Mouse (Mus musculus) forebrain, embryonic 11.5 days (tissue): ENCODE measurements around the gene Ccdc186. TPM values are rescaled to one million over a fixed set of nuclear protein-coding genes. Genes with fewer than 3 reads are reported as not detected.
A peak's percentile ranks its signal among the peaks of the same experiment; 100 is the strongest.

Experiments used
- ATAC-seq: fragments of 200-750 bp; cut with Nextera tagmentation; replicated peaks from 2 replicates; pipeline ENCODE4 v1.8.0; 2017; ENCODE audit warnings: moderate TSS enrichment; ENCODE audit not compliant: low FRiP score
- DNase-seq: peaks from one replicate; pipeline ENCODE4 v3.0.0-alpha.2; 2017; ENCODE audit warnings: low spot score
- H3K27ac ChIP-seq: fragments of 300-500 bp; sonication (generic); 2 replicates; pipeline ENCODE4 v1.5.1; 2014; ENCODE audit warnings: low read depth, low read length
- H3K27me3 ChIP-seq: fragments of 300-500 bp; sonication (generic); 2 replicates; pipeline ENCODE4 v1.6.1; 2014; ENCODE audit warnings: mild to moderate bottlenecking, low read length, mixed read lengths; ENCODE audit not compliant: control insufficient read depth, insufficient read depth
- H3K36me3 ChIP-seq: fragments of 300-500 bp; sonication (generic); 2 replicates; pipeline ENCODE4 v1.6.1; 2014; ENCODE audit warnings: mild to moderate bottlenecking, low read length, moderate library complexity, mixed read lengths; ENCODE audit not compliant: control insufficient read depth, insufficient read depth
- H3K4me1 ChIP-seq: fragments of 300-500 bp; sonication (generic); replicated peaks from 2 replicates; pipeline ENCODE4 v1.6.1; 2014; ENCODE audit warnings: low read length, mixed read lengths; ENCODE audit not compliant: control insufficient read depth, insufficient read depth
- H3K4me2 ChIP-seq: fragments of 300-500 bp; sonication (generic); 2 replicates; pipeline ENCODE4 v1.6.1; 2014; ENCODE audit warnings: low read depth, mild to moderate bottlenecking, low read length, moderate library complexity, mixed read lengths; ENCODE audit not compliant: severe bottlenecking
- H3K4me3 ChIP-seq: fragments of 300-500 bp; sonication (generic); 2 replicates; pipeline ENCODE4 v1.5.1; 2014; ENCODE audit warnings: low read depth, low read length
- H3K9ac ChIP-seq: fragments of 300-500 bp; sonication (generic); 2 replicates; pipeline ENCODE4 v1.6.1; 2014; ENCODE audit warnings: low read length
- H3K9me3 ChIP-seq: fragments of 300-500 bp; sonication (generic); 2 replicates; pipeline ENCODE4 v1.6.1; 2016; ENCODE audit warnings: low read length, mixed read lengths; ENCODE audit not compliant: control insufficient read depth
- WGBS: fragments of 180-500 bp; shearing (Covaris S2); extraction: QIAGEN DNeasy Blood & Tissue Kit; methylation state at CpG from one replicate; pipeline ENCODE4 v1.1.7; 2014; 5-methylcytosine and 5-hydroxymethylcytosine counted together
- polyA plus RNA-seq: library from polyadenylated mRNA; unstranded; fragments of >200 nt; fragmentation: Nextera tagmentation; extraction: Ambion mirVana; gene quantifications from 2 replicates; pipeline ENCODE4 v1.2.1, GENCODE M21; 2014

Ccdc186 gene
- polyA plus RNA-seq, 1 experiment from 2014 or later: 20.1 TPM

GRCm38 (mm10) chr19:56829267-56829666, 7.3 kb upstream of the Ccdc186 start:
- ATAC-seq: no peak
- Histone ChIP-seq H3K9ac (no peak overlapping the region), H3K9me3 (no peaks in the 10 kb centered on the region), H3K36me3 (no peaks in the 10 kb centered on the region), H3K27me3 (no peaks in the 10 kb centered on the region), H3K4me3 (no peak overlapping the region), H3K27ac (no peak overlapping the region), H3K4me2 (no peak overlapping the region), H3K4me1 (no peaks in the 10 kb centered on the region)
- no peak for DNase-seq
- WGBS: 91% methylated on average over 9 of the region's 9 CpGs

GRCm38 (mm10) chr19:56828305-56828704, 6.3 kb upstream of the Ccdc186 start:
- H3K4me2 ChIP-seq: no peak overlapping the region
- no peaks in the 10 kb centered on the region for H3K9me3 ChIP-seq
- no peak overlapping the region for H3K9ac ChIP-seq
- H3K27me3 ChIP-seq: no peaks in the 10 kb centered on the region
- no peak overlapping the region for H3K27ac ChIP-seq
- no peak overlapping the region for H3K4me3 ChIP-seq
- ATAC-seq (no peak), DNase-seq (no peak)
- no peaks in the 10 kb centered on the region for H3K4me1 ChIP-seq
- H3K36me3 ChIP-seq: no peaks in the 10 kb centered on the region
- WGBS: 90% methylated on average over 11 of the region's 11 CpGs

- H3K4me2 ChIP-seq: 0 out of 2 replicates have a peak within 1 kb of the TSS, but pooled peaks have one; percentile 24
- DNase-seq (no peak), ATAC-seq (no peak)
- H3K36me3 ChIP-seq: no peaks in the 10 kb centered on the region
- WGBS: 68% methylated on average over 44 of the region's 44 CpGs
- H3K27ac ChIP-seq: no peak within 1 kb of the TSS
- H3K9me3 ChIP-seq: no peaks in the 10 kb centered on the region
- H3K4me3 ChIP-seq: no peak within 1 kb of the TSS
- no peak within 1 kb of the TSS for H3K9ac ChIP-seq
- no peaks in the 10 kb centered on the region for H3K4me1 ChIP-seq
- no peaks in the 10 kb centered on the region for H3K27me3 ChIP-seq
These were observed 4.1 kb upstream of the Ccdc186 start, which contains the start of gene Tdrd1 for GRCm38 (mm10) chr19:56826047-56826631. Gene Tdrd1 (plus strand): TSS chr19:56826209.

- peak overlapping the region; percentile 44; the same call in 1 of the 2 replicates for H3K9ac ChIP-seq
- WGBS: 24% methylated on average over 10 of the region's 10 CpGs
- H3K27me3 ChIP-seq: no peaks in the 10 kb centered on the region
- peak overlapping the region; percentile 55 for H3K4me2 ChIP-seq
- no peak overlapping the region for H3K27ac ChIP-seq
- H3K4me3 ChIP-seq: peak overlapping the region; percentile 96
- peak; percentile 42 for ATAC-seq
- DNase-seq: peak; percentile 53
- no peaks in the 10 kb centered on the region for H3K4me1 ChIP-seq
- no peaks in the 10 kb centered on the region for H3K36me3 ChIP-seq
- H3K9me3 ChIP-seq: no peaks in the 10 kb centered on the region
These were observed 452 bp upstream of the Ccdc186 start for GRCm38 (mm10) chr19:56822448-56822836.

GRCm38 (mm10) chr19:56821040-56821797, 771 bp downstream of the Ccdc186 start:
- ATAC-seq: no peak
- 8% methylated on average over 22 of the region's 22 CpGs for WGBS

GRCm38 (mm10) chr19:56817851-56818526, 4.0 kb downstream of the Ccdc186 start:
- no peaks in the 10 kb centered on the region for H3K4me1 ChIP-seq
- 78% methylated on average over 14 of the region's 14 CpGs for WGBS
- H3K9ac ChIP-seq: no peak overlapping the region
- H3K4me3 ChIP-seq: no peak overlapping the region
- no peak overlapping the region for H3K4me2 ChIP-seq
- H3K36me3 ChIP-seq: no peaks in the 10 kb centered on the region
- H3K27me3 ChIP-seq: no peaks in the 10 kb centered on the region
- ATAC-seq: no peak
- H3K27ac ChIP-seq: no peak overlapping the region
- no peaks in the 10 kb centered on the region for H3K9me3 ChIP-seq
- peak; percentile 42 for DNase-seq

More at GRCm38 (mm10) chr19:56821040-56821797, 771 bp downstream of the Ccdc186 start:
- Histone ChIP-seq H3K4me3 (peak overlapping the region; percentile 96), H3K27me3 (no peaks in the 10 kb centered on the region), H3K9me3 (no peaks in the 10 kb centered on the region), H3K4me2 (peak overlapping the region; percentile 74), H3K4me1 (no peaks in the 10 kb centered on the region), H3K9ac (peak overlapping the region; percentile 92), H3K36me3 (no peaks in the 10 kb centered on the region), H3K27ac (0 out of 2 replicates have a peak overlapping the region, but pooled peaks have one; percentile 53)
- DNase-seq: peak; percentile 43

GRCm38 (mm10) chr19:56813360-56813759, 8.6 kb downstream of the Ccdc186 start:
- Histone ChIP-seq H3K36me3 (no peaks in the 10 kb centered on the region), H3K4me2 (no peak overlapping the region), H3K27ac (no peak overlapping the region), H3K4me3 (no peak overlapping the region), H3K9me3 (no peaks in the 10 kb centered on the region), H3K4me1 (0 out of 2 replicates have a peak, but pooled peaks cover 3% of the 10 kb centered on the region), H3K27me3 (no peaks in the 10 kb centered on the region), H3K9ac (no peak overlapping the region)
- ATAC-seq: no peak
- 90% methylated on average over 4 of the region's 4 CpGs for WGBS
- no peak for DNase-seq

- DNase-seq (peak; percentile 77), ATAC-seq (no peak)
- H3K36me3 ChIP-seq: no peaks in the 10 kb centered on the region
These were observed 10.4 kb downstream of the Ccdc186 start for GRCm38 (mm10) chr19:56811590-56811989.

More at GRCm38 (mm10) chr19:56811590-56811989, 10.4 kb downstream of the Ccdc186 start:
- H3K27me3 ChIP-seq: no peaks in the 10 kb centered on the region
- H3K4me1 ChIP-seq: 0 out of 2 replicates have a peak, but pooled peaks cover 3% of the 10 kb centered on the region
- H3K4me2 ChIP-seq: no peak overlapping the region
- WGBS: 49% methylated on average over 9 of the region's 9 CpGs
- no peak overlapping the region for H3K9ac ChIP-seq
- no peaks in the 10 kb centered on the region for H3K9me3 ChIP-seq
- no peak overlapping the region for H3K27ac ChIP-seq
- no peak overlapping the region for H3K4me3 ChIP-seq
